Comparison of ENCODE assay signal across 14 mouse cellular contexts in the genomic region with DNA sequence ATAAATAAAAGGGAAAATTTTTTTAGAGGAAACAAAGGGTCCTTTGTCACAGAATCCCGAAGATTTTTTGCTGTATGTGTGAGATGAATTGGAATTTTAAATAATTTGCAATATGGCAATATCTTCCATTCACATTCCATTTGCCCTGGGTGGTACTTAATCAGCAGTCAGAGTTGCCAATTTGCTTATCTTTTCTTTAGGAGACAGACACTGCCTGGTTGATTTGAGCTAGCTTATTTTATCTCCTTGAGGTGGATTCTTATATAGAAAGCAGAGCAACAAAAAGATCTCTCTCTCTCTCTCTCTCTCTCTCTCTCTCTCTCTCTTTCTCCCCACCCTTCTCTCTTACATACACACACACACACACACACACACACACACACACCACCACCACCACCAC. TPM values are rescaled to one million over a fixed set of nuclear protein-coding genes. Genes with fewer than 3 reads are reported as not detected.
"Had no signal": no experiment of that assay in that cellular context is flagged by ENCODE, and none has a peak within 500 bp of the region (broad histone marks: within the 10 kb centered on the region; RNA-seq: fewer than 3 reads in every experiment).

No protein-coding gene starts in this region.

- H3K27ac ChIP-seq: kidney, postnatal 0 days; limb, embryonic 13.5 days; midbrain, embryonic 10.5 days; neural tube, embryonic 15.5 days had no signal

- H3K9me3 ChIP-seq: limb, embryonic 13.5 days; midbrain, embryonic 10.5 days; neural tube, embryonic 15.5 days had no signal

- H3K4me3 ChIP-seq: limb, embryonic 13.5 days; midbrain, embryonic 10.5 days; myocyte; neural tube, embryonic 15.5 days had no signal

- H3K36me3 ChIP-seq: limb, embryonic 13.5 days; midbrain, embryonic 10.5 days; neural tube, embryonic 15.5 days had no signal

- H3K27me3 ChIP-seq: neural tube, embryonic 15.5 days had no signal

- DNase-seq: kidney, adult 9 months; kidney, postnatal 36 days; layer of hippocampus, adult 9-11 months; left cerebral cortex, postnatal 4 days; lung, adult 18-20 months; midbrain, embryonic 14.5 days; thymus, postnatal 36 days had no signal

- H3K4me1 ChIP-seq: neural tube, embryonic 15.5 days had no signal

- H3K4me2 ChIP-seq: limb, embryonic 13.5 days; neural tube, embryonic 15.5 days had no signal

- H3K9ac ChIP-seq: limb, embryonic 13.5 days; neural tube, embryonic 15.5 days had no signal

- ATAC-seq: inflammation-experienced regulatory T-cells, adult 6 months; intestine, postnatal 0 days had no signal

RNA-seq across cellular contexts. Expression of a gene that starts 9.9 kb away (rescaled TPM):
- polyA plus RNA-seq: myocyte had no signal
